Mouse (Mus musculus) liver, embryonic 11.5 days (tissue): ENCODE measurements around the gene Pcca. TPM values are rescaled to one million over a fixed set of nuclear protein-coding genes. Genes with fewer than 3 reads are reported as not detected.

Source experiments
- ATAC-seq: fragments of 200-750 bp; cut with Nextera tagmentation; replicated peaks from 2 replicates; pipeline ENCODE4 v1.8.0; 2017; ENCODE audit warnings: moderate number of reproducible peaks, mild to moderate bottlenecking, moderate TSS enrichment, moderate library complexity; ENCODE audit not compliant: low FRiP score
- DNase-seq: peaks from one replicate; pipeline ENCODE4 v3.0.0-alpha.2; 2017; ENCODE audit warnings: low spot score
- H3K27ac ChIP-seq: fragments of 300-500 bp; sonication (generic); 2 replicates; pipeline ENCODE4 v1.5.1; 2014; ENCODE audit warnings: mild to moderate bottlenecking, low read depth, low read length, control low read depth
- H3K27me3 ChIP-seq: fragments of 300-500 bp; sonication (generic); replicated peaks from 2 replicates; pipeline ENCODE4 v1.6.1; 2014; ENCODE audit warnings: low read length, mixed read lengths; ENCODE audit not compliant: control insufficient read depth, insufficient read depth
- H3K36me3 ChIP-seq: fragments of 300-500 bp; sonication (generic); 2 replicates; pipeline ENCODE4 v1.6.1; 2014; ENCODE audit warnings: mild to moderate bottlenecking, low read length, moderate library complexity, mixed read lengths; ENCODE audit not compliant: control insufficient read depth, insufficient read depth
- H3K4me1 ChIP-seq: fragments of 300-500 bp; sonication (generic); replicated peaks from 2 replicates; pipeline ENCODE4 v1.6.1; 2014; ENCODE audit warnings: low read length, mixed read lengths; ENCODE audit not compliant: control insufficient read depth, insufficient read depth
- H3K4me2 ChIP-seq: fragments of 300-500 bp; sonication (generic); 2 replicates; pipeline ENCODE4 v1.6.1; 2014; ENCODE audit warnings: mild to moderate bottlenecking, control low read depth, moderate library complexity
- H3K4me3 ChIP-seq: fragments of 300-500 bp; sonication (generic); 2 replicates; pipeline ENCODE4 v1.5.1; 2014; ENCODE audit warnings: low read depth, low read length, control low read depth
- H3K9ac ChIP-seq: fragments of 300-500 bp; sonication (generic); 2 replicates; pipeline ENCODE4 v1.6.1; 2014; ENCODE audit warnings: low read depth, low read length, control low read depth
- H3K9me3 ChIP-seq: fragments of 300-500 bp; sonication (generic); 2 replicates; pipeline ENCODE4 v1.6.1; 2016; ENCODE audit warnings: low read length, inconsistent platforms, mixed read lengths; ENCODE audit not compliant: control insufficient read depth
- whole genome bisulfite sequencing: fragments of 180-500 bp; shearing (Covaris S2); extraction: QIAGEN DNeasy Blood & Tissue Kit; methylation state at CpG from one replicate; pipeline ENCODE4 v1.1.7; 2014; 5-methylcytosine and 5-hydroxymethylcytosine counted together
- polyA plus RNA-seq: library from polyadenylated mRNA; unstranded; fragments of >200 nt; fragmentation: Nextera tagmentation; extraction: Ambion mirVana; gene quantifications from 2 replicates; pipeline ENCODE4 v1.2.1, GENCODE M21; 2014

The Pcca gene
- polyA plus RNA-seq, 1 experiment from 2014 or later = 18.1 TPM

DNA sequence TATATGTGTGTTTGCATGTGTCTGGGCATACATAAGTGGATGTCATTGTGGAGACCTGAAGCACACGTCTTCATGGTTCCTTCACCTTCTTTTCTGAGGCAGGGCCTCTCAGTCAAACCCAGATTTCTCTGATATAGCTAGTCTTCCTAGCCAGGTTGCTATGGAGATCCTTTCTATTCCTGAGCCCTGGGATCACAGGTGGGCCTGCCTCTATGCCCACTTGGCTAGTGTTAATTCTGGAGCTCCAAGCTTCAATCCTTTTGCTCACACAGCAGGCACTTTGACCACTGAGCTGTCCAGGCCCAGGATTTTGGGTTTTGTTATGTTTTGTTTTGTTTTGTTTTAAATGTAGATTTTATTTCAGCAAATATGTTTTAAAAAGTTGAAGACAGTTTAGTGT lies 192.3 kb downstream of the Pcca start:
- Histone ChIP-seq H3K27me3 (no peaks in the 10 kb centered on the region), H3K4me3 (no peak overlapping the region), H3K27ac (no peak overlapping the region), H3K4me2 (no peak overlapping the region), H3K9me3 (no peaks in the 10 kb centered on the region), H3K4me1 (no peaks in the 10 kb centered on the region), H3K9ac (no peak overlapping the region), H3K36me3 (no peaks in the 10 kb centered on the region)
- ATAC-seq (no peak), DNase-seq (no peak)
- 90% methylated on average over 1 of the region's 1 CpGs for WGBS

DNA sequence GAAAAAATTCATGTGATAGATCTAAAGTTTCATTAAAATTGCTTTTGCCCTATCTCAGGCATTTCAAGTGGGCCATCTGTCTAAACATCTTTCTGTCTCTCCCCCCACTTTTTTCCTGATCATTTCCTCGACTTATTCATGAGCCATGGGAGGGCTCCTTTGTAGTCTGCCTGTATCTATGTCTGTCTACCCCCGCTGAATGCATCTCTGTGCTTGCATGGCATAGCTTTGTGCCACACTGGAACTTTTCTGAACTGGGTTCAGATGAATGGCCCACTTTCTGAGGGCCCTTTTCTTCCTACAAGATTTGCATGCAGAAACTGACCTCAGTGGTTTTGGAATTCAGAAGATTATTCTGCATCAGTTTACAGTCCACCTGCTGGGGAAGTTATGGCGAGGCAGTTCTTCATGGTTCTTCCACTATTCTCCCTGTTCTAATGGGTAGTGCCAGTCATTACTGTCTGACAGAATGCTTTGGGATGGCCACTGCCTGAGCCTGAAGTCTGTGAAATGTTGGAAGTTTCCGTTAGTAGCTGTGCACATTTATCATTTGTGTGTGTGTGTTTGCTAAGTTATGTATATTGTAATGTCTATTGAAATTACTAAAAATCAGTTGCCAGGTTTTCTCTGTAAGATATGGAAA lies 195.4 kb downstream of the Pcca start:
- no peak for DNase-seq

DNA sequence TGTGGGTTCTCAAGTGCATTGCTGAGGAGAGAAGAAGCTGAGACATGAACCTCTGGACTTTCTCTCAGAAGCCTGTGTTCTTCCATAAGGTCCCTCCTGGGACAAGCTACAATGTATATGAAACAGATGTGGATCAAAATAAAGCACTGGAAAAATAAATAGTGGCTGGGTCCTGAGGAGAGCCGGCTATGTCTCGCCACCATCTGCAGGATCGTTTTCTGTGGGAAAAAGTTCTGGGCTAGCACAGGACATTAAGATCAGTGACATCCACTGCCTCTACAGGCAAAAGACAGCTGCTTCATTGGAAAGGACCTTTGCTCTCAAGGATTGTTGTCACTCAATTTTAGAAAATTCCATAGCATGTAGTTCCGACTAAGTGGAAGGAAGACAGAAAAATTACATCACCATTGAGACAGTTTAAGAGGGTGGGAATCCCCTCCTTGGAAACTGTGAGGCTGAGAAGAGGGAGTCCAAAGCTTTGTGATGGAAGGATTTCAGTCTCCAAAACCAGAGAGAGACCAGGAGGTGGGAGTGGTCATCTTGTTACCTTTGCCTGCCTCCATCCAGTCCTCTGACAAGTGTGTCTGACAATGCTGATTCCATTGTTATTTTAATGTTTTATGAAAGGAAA lies 196.9 kb downstream of the Pcca start:
- H3K4me3 ChIP-seq = no peak overlapping the region
- no peak overlapping the region for H3K27ac ChIP-seq
- no peaks in the 10 kb centered on the region for H3K36me3 ChIP-seq
- H3K4me1 ChIP-seq = no peaks in the 10 kb centered on the region
- DNase-seq = no peak
- WGBS = 88% methylated on average over 4 of the region's 4 CpGs
- H3K9me3 ChIP-seq = no peaks in the 10 kb centered on the region
- H3K27me3 ChIP-seq = no peaks in the 10 kb centered on the region
- no peak overlapping the region for H3K9ac ChIP-seq
- no peak overlapping the region for H3K4me2 ChIP-seq
- ATAC-seq = no peak

More for the DNA sequence above, 195.4 kb downstream of the Pcca start:
- no peaks in the 10 kb centered on the region for H3K9me3 ChIP-seq
- WGBS = 78% methylated on average over 4 of the region's 4 CpGs
- no peak overlapping the region for H3K9ac ChIP-seq
- H3K27me3 ChIP-seq = no peaks in the 10 kb centered on the region
- no peak overlapping the region for H3K27ac ChIP-seq
- no peaks in the 10 kb centered on the region for H3K4me1 ChIP-seq
- H3K4me2 ChIP-seq = no peak overlapping the region
- no peaks in the 10 kb centered on the region for H3K36me3 ChIP-seq
- no peak overlapping the region for H3K4me3 ChIP-seq
- ATAC-seq = no peak

DNA sequence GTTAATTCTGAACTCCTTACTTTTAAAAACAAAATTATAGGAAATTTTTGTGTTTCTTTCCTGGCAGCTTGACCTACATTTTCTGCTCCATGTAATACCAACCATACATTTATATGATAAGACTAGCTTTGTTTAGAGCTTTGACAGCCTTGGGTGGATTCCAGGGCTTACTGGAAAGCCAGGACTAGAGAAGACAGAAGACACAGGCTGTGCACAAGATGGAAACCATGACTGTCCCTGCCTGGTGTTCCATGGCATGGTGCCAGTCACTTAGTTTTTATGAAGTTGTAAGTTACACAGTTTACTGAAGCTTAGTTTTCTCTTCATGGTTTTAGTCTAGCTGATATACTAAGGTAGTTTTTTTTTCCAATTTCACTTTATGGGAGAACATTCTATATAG lies 202.7 kb downstream of the Pcca start:
- Histone ChIP-seq H3K4me2 (no peak overlapping the region), H3K27me3 (no peaks in the 10 kb centered on the region), H3K27ac (no peak overlapping the region), H3K36me3 (no peaks in the 10 kb centered on the region), H3K9me3 (no peaks in the 10 kb centered on the region), H3K4me1 (no peaks in the 10 kb centered on the region), H3K9ac (no peak overlapping the region), H3K4me3 (no peak overlapping the region)
- ATAC-seq (no peak), DNase-seq (no peak)

DNA sequence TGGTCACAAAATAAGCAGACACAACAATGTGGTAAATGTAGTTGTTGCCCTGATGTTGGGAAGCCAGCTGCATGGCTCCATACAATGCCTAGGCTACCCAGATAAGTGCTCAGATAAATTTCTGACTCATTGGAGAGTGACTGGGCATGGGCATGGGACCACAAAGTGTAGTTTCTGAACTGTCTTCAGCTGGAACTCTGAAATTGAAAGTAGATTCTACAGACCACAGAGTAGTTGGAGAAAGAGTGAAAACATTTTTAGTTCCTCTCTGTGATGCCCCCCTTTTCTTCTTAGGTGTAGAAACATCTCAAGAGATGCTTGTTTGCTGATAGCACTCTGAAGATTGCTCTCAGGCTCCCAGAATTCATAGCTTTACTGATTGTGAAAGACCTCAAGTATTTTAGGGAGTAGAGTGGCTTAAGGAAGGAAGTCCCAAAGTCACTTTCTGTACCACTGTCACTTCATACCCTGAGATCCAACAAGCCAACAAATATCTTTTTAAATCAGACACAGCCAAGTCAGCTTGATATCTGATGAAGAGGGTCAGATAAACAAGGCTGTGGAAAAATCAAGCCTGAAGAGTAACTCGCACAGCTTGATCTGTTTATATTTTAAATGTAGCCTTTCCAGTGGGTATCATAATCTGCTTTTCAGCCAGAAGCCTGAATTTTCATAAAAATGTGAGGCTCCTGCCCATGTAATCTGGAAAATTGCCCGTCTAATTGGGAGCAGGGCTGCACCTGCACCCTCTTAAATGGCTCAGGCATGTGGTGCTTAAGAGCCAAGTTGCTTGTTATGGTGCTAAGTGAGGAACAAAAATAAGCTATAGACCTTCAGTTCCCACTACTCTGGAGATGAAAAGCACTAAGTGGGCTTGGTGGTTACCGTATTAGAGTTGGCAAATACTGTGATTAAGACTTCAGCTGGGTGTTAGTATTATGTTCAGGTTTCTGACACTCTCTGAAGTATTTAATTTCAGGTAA lies 214.0 kb downstream of the Pcca start:
- Histone ChIP-seq H3K27me3 (no peaks in the 10 kb centered on the region), H3K4me1 (no peaks in the 10 kb centered on the region), H3K27ac (no peak overlapping the region), H3K4me3 (no peak overlapping the region), H3K4me2 (no peak overlapping the region), H3K9me3 (peaks cover 3% of the 10 kb centered on the region; the same call in 1 of the 2 replicates), H3K36me3 (no peaks in the 10 kb centered on the region), H3K9ac (no peak overlapping the region)
- DNase-seq = no peak
- 80% methylated on average over 3 of the region's 3 CpGs for WGBS
- no peak for ATAC-seq

DNA sequence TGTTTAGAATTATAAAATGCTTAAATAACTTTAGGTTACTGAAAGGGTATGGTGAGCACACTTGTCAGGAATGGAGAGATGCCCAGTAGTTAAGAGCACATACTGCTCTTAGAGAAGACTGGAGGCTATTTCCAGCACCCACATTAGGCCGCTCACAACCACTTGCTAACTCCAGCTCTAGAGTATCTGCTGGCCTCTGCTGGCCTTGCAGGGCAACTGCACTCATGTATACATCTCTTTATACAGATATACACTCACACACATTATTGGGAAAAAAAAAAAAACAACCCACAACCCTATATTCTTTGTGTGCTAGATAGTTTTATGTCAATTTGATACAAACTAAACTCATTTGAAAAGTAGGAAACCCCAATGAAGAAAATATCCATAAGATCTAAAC lies 217.4 kb downstream of the Pcca start:
- WGBS = 85% methylated on average over 1 of the region's 1 CpGs
- Histone ChIP-seq H3K27me3 (no peaks in the 10 kb centered on the region), H3K27ac (no peak overlapping the region), H3K4me1 (no peaks in the 10 kb centered on the region), H3K9ac (no peak overlapping the region), H3K36me3 (no peaks in the 10 kb centered on the region), H3K9me3 (peaks cover 3% of the 10 kb centered on the region; the same call in 1 of the 2 replicates), H3K4me3 (no peak overlapping the region), H3K4me2 (no peak overlapping the region)
- ATAC-seq = no peak
- no peak for DNase-seq

DNA sequence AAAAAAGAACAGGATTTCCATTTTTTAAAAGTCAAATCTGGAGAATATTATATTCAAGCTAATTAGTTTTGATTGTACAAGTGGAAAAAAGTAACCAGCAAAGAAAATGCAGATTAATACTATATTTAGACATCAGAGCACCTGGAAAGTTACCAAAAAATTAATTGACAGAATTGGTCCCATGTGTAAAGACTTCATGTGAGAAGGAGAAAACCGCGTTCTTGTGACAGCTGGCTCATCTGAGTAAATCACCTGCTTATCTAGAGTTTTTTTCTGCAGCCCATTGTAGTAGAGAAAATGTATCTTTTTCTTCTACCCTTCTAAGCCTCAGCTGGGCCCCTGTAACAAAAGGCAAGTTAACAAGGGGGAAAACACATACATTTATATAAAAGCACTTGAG lies 219.2 kb downstream of the Pcca start:
- no peak overlapping the region for H3K27ac ChIP-seq
- DNase-seq (no peak), ATAC-seq (no peak)
- no peak overlapping the region for H3K4me2 ChIP-seq
- H3K9me3 ChIP-seq = peaks cover 3% of the 10 kb centered on the region; the same call in 1 of the 2 replicates
- H3K9ac ChIP-seq = no peak overlapping the region
- H3K4me1 ChIP-seq = no peaks in the 10 kb centered on the region
- no peaks in the 10 kb centered on the region for H3K36me3 ChIP-seq
- H3K27me3 ChIP-seq = no peaks in the 10 kb centered on the region
- H3K4me3 ChIP-seq = no peak overlapping the region
- 70% methylated on average over 2 of the region's 2 CpGs for WGBS

DNA sequence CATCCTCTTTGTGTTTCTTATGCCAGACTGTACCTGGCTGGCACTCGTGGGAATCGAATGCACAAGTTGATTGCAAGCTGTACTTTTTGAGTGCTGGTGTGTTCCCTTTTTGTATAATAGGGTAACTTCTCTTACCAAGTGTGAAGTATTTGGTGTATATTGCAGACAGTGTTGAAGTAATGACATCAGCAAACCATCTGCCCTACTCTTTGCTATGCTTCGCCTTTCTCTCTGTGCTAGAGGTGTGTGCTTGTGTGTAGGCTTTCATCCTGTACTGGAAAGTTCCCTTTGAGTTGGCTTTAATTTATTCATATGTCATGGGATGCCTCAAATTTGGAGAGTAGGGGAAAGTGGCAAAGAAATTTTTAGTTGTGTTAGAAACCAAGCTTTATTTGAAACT lies 220.2 kb downstream of the Pcca start:
- no peak overlapping the region for H3K9ac ChIP-seq
- no peaks in the 10 kb centered on the region for H3K27me3 ChIP-seq
- no peak for ATAC-seq
- no peaks in the 10 kb centered on the region for H3K4me1 ChIP-seq
- DNase-seq = no peak
- H3K9me3 ChIP-seq = peaks cover 3% of the 10 kb centered on the region; the same call in 1 of the 2 replicates
- no peak overlapping the region for H3K27ac ChIP-seq
- no peak overlapping the region for H3K4me3 ChIP-seq
- H3K4me2 ChIP-seq = no peak overlapping the region
- no peaks in the 10 kb centered on the region for H3K36me3 ChIP-seq
- WGBS = 88% methylated on average over 3 of the region's 3 CpGs
